Mouse (Mus musculus): ENCODE measurements around the gene Gid4.

The Gid4 gene

DNA sequence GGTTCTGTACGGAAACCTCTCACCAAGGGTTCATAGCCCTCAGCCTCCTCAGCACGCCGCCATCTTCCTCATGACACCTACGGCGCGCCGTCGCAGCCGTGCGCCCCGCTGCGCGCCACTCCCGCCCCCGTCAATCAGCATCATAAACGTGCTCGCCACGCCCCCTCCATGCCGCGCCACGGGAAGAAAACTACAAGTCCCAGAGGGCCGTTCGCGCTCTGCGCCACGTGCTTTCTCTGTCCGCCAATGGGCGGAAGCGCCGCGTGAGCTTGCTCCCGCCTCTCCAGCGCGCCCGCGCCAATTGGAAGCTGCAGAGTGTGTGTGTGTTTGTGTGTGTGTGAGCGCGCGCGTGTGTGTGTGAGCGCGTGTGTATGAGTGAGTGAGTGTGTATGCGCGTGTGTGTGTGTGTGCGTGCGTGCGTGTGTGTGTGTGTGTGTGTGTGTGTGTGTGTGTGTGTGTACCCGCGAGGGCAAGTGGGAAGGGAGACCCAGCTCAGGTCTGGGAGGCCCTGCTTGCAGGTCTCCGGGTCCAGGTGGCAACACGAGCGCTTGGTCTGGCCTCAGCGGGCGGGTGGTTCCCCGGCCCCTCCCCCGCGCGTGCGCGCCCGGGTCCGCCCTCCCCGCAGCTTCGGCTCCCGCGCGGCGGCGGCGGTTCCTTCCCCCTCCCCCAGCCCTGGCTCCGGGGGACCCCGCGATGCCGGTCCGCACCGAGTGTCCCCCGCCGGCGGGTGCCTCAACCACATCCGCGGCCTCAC lies at the start of gene Gid4:
TSS of gene Gid4 (plus strand) at position 183 of the 754 bp plus-strand sequence.
- peak; percentile 99 for DNase-seq

DNA sequence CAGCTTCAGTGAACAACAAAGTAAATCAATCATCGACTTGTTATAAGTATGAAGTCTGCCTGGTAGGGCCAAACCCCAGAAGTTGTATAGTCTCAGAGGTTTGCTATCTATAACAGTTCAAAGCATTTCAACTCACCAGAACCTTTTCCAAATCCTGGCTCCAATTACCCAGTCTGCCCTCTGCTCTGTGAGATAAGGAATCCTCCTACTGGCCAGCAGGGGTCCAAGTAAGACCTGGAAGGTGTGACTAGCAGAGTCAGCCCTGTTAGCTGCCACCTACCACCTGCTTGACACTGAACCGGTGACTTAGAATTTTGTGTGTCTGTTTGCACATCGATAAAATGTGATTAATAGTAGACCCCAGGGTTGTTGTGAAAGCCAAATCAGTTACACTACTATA lies 49.7 kb upstream of the Gid4 start:
- no peak for DNase-seq

GRCm38 (mm10) chr11:60368909-60369308 lies 48.0 kb upstream of the Gid4 start:
- no peak for DNase-seq

DNA sequence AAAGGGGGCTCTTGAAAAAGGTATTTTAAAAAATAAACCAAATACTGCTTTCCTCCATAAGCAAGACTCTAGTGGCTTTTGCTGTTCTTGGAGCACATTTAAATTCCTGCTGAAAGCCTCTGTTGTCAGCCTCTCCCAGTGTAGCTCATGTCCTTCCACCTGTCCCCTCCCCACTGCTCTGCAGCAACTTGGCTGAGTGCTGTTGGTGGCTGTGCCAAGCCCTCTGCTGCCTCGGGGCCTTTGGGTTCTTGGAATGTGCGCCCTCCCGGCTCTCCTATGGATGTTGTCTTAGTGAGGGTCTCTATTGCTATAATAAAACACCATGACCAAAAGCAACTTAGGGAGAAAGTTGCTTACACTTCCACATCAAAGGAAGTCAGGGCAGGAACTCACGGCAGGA lies 47.5 kb upstream of the Gid4 start:
- no peak for DNase-seq

DNA sequence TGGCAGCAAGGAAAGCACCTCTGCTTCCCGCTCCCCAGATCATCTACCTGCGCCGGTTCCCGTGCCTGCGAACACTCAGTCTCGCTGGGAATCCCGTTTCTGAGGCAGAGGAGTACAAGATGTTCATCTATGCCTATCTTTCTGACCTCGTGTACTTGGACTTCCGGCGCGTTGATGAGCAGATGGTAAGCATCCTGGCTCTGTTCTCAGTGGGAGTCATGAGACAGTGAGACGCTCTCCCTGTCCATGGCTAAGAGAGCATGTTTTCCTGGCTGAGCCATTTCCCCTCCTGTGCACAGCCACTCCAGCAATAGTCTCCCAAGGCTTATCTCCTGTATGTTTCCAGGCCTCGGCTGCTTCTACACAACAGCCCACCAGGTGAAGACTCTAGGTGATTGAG lies 46.5 kb upstream of the Gid4 start:
- no peak for DNase-seq

DNA sequence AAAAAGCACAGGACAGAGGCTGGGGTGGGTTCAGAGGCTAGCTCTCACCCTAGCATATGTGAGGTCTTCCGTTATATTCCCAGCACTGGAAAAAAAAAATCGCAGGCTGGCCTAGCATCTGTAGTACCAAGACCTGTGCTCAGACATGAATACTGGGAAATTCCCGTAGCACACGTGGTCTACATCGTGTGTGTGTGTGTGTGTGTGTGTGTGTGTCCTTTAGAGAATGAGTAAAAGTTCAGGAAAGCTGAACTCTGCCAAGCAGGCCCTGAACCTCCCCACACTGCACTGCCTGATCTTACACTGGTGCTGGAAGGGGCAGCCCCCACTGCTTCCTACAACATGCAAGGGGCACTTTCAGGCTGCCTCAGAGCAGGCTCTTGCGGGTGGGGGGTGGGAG lies 42.5 kb upstream of the Gid4 start:
- DNase-seq: no peak

DNA sequence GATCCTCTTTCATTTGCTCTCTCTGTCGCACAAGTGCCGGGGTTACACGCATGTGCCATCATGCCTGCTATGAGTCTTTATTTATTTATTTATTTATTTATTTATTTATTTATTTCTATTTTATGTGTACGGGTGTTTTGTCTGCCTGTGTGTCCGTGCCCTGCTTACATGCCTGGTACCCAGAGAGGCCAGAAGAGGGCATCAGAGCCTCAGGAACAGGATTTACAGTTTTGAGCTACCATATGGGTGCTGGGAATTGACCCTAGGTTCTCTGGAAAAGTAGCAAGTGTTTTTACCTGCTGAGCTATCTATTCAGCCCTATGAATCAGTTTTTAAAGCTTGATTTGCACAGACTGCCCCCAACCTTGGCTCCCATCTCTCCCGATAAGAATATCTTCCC lies 33.4 kb upstream of the Gid4 start:
- no peak for DNase-seq

DNA sequence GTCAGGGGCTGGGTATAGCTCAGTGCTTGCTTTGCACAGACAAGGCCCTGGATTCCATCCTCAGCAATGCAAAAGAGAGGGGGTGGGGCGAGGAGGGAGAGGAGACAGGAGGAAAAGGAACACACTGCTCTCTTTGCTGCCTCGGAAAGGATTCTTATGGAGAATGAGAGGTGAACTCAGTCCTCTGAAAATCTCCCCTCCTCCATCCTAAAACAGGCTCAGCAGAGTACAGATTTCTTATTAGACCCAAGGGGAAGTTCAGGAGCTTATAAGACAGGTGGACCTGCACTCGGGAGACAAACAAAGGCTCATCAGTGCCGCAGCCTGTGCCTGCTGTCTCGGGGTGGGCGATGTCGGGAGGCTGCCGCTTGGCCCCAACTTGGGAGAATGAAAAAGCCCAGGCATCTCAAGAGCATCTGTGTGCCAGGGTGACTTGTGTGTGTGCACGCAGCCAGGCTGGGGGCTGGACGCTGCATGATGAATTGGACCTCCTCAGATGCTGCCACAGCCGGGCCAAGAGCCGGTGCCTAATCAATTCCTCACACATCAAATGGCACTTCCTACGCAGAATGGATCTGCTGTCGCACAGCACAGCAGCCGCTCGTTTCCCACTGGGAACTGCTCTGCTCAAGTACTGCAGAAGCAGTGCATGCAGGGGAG lies 32.1 kb upstream of the Gid4 start:
- DNase-seq: peak; percentile 50

DNA sequence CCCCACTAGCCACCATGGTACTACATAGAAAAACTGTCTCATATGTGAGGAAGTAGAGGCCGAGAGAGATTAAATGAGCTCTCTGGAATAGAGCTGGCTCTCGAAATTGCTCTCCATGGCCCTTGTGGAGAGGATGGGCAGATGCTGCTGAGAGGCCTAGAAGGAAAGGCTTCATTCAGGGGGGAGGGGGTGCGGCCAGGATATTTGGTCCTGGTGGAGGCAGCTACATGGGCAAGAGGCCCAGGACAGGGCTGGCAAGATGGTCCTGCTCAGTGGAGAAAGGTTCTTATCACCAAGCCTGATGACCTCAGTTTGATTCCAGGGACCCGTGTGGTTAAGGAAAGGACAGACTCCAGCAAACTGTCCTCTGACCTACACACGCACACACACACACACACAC lies 31.0 kb upstream of the Gid4 start:
- no peak for DNase-seq

DNA sequence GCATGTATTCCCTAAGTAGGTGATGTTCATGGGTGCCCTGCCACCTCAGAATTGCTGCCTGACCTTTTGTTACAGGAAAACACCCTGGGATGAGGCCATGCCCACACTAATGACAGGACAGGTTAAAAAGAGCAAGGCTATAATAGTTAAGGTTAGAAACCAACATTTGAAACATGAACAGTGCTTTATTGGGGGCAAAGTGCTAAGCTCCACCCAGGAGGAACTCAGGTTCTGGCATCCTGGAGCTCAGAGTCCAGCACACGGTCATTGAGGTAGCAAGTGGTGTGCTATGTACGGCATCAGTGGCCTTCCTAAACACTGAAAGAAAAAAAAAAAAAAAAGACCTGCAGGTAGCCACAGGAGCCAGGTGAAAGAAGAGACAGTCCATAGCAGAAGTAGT lies 29.0 kb upstream of the Gid4 start:
- DNase-seq: no peak

GRCm38 (mm10) chr11:60391346-60391745 lies 25.6 kb upstream of the Gid4 start:
- DNase-seq: no peak

DNA sequence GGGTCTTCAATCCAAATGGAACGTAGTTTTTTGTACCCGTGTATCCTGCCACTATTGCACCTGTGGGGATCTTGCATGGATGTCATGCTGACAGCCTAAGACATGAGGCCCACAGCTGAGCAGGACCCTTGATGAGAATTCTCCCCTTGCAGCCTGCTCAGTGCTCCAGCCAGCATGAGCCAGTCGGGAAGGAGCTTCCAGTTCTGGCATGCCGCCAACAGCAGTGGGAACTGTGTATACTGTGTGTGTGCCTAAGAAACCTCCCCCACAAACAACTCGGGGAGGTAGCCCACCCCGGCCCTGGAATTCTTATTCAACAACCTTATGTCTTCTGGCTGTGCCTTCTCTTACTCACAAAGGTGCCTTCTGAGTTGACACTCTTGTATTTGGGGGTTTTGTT lies 20.4 kb upstream of the Gid4 start:
- DNase-seq: peak; percentile 61

- DNase-seq: no peak
Measured at GRCm38 (mm10) chr11:60397172-60397571, 19.8 kb upstream of the Gid4 start.

GRCm38 (mm10) chr11:60406606-60407005 lies 10.3 kb upstream of the Gid4 start:
- DNase-seq: no peak

DNA sequence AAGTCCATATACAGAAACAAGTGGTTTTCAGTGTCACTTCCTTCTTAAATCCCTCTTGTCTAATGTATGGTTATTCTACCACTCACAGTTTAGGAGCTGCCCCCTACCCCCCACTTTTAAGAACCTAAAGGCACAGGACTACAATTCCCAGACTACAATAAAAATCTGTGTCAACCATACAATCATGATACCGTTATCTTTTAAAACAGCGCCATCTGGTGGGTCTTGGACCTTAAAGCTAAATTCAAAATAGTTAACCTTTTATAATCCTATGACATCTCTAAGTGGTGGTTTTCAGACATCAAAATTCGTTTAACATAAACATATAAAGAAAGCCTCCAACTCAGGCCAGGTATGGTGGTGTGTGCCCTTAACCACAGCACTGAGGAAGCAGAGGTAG lies 4.8 kb upstream of the Gid4 start:
- peak; percentile 82 for DNase-seq

DNA sequence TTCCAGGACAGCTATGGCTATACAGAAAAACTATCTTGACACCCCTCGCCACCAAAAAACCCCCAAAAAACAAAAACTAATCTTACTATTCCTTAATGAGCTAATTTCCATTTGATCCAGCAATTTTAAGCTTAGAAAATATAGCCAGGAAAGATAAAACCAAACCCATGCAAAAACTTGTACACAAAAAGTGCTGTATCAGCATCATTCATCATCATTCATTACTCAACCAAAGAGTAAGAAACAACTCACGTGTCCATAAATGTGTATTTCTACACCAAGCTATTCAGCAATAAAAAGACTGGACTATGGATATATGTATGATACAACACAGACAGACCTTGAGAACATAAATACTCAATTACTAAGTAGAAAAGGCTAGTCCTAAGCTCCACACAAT lies 4.0 kb upstream of the Gid4 start:
- DNase-seq: no peak

DNA sequence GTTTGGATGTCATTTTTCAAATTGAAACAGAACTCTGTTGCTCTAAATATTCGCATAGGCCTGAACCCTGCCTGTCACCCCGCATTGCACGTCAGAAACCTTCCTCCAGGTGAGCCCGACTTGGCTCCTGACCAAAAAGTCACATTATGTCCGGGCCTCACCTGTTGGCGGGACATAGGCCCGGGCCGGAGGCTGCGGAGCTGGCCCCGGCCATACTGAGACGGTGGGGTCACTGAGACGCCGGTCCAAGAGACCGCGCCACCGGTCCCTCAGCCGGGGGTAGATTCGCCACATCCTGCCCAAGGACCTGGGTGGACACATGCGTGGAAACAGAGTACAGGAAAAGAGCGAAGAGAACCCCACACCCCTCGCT lies 369 bp upstream of the Gid4 start:
- no peak for DNase-seq

DNA sequence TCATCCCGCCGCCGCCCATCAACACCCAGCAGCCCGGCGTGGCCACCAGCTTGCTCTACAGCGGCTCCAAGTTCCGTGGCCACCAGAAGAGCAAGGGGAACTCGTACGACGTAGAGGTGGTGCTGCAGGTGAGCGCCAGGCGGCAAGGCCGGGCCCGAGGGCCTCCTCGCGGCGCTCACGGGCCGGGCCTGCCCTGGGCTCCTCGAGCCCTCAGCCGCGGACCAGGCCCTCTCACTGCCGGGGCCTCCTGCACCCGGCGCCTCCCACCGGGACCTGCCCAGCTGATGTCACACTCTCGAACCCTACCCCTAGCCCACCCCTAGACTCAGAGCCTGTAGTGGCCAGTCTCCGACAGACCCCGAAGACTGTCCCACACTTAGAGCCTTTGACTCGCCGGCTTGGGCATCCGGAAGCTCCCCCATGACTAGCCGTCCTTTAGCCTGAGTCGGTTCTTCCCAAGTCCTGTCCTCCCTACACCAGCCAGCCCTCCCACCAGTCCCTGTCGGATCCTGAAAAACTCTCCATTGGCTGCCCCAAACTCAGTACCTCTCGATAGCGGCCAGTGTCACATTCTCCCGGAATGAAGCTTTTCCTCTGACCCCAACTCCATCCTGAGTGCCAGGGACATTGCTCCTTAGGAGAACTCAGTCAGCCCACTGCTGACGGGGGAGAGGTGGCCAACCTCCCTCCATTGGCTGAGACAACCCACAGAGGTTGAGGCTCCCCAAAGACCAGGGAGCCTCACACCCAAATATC lies 950 bp downstream of the Gid4 start, which contains the start of gene Atpaf2:
TSS of gene Atpaf2 (minus strand) at position 741 of the 756 bp plus-strand sequence.
- DNase-seq: peak; percentile 52

- no peak for DNase-seq
Measured at GRCm38 (mm10) chr11:60418473-60418803, 1.5 kb downstream of the Gid4 start.

GRCm38 (mm10) chr11:60422046-60422668 lies 5.2 kb downstream of the Gid4 start:
- peak; percentile 35 for DNase-seq

GRCm38 (mm10) chr11:60423006-60423405 lies 6.1 kb downstream of the Gid4 start:
- DNase-seq: no peak

DNA sequence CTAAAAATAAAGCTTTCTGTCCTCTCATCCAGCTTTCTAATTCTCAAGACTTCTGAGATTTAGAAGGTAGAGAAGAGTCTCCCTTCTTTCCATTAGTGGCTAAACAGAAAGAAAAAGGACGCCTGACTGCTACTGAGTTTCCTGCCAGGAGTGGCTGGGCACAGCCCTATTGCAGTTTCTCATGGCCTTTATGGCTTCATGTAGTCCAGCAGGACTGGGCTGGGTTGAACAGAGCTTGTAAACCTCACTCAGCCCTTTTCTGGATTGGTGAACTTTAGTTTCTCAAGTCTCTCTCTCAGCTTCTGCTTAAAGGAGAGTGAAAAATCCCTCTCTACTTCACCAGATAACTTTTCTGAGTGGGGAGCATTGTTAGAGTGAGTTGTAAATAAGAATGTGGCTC lies 9.5 kb downstream of the Gid4 start:
- no peak for DNase-seq

- DNase-seq: no peak
Measured at GRCm38 (mm10) chr11:60427628-60428027, 10.7 kb downstream of the Gid4 start.

- DNase-seq: no peak
Measured at GRCm38 (mm10) chr11:60433501-60433900, 16.6 kb downstream of the Gid4 start.
